Mouse (Mus musculus): Measurements from ENCODE around the gene Fam20a.
"Not testable (repeated sequence)": the region's sequence is repeated elsewhere in the genome, so short reads cannot be mapped to it uniquely, and the experiment has no call there.

Fam20a gene

DNA sequence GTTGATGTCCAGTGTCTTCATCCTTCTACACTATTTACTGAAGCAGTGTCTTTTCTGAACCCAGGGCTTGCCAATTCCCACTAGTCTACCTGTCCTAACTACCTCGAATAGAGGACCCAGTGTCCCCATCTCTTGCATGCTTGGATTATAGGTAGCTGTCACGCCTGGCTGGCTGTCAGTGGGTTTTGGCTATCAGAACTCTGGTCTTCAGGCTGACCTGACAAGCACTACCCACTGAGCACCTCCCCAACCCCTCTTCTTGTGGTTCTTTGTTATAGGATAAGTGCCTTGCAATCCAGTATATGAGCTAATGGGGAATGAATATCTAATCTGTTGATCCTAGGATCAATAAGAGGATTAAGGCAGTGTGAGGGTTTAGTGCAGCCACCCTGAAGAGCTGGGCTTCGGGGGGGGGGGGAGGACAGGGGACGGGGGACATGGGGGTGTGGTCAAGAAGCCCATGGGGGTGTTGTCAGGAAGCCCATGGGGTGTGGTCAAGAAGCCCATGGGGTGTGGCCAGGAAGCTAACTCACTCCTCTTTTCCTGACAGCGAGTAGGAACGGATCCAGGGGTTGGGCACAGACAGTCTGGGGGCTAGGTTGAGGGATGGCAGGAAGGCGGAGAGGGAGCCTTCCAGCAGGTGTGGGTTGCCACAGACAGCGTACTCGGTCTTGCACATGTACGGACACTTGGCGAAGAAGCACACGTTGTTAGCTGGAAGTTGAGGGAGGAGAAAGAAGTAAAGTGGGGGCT is 45.3 kb downstream of the Fam20a start:
- no peak for DNase-seq

DNA sequence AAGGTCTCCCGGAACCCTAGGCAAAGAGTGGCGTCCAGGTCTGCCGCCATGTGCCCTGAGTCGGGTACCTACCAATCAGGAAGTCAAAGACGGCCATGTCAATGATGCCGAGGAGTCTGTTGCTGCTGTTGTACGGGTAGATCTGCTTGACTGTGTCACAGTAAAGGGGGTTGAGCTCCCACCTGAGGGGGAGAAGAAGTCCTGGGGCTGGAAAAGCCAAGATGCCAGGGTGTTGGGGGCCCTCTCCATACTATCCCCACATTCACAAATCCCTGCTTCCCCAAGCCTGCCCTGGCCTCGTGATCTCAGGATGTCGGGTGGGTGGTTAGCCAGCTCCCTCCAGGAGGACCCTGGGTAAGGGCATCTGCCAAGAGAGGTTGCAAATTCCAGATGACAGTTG is 46.3 kb downstream of the Fam20a start:
- no peak for DNase-seq

DNA sequence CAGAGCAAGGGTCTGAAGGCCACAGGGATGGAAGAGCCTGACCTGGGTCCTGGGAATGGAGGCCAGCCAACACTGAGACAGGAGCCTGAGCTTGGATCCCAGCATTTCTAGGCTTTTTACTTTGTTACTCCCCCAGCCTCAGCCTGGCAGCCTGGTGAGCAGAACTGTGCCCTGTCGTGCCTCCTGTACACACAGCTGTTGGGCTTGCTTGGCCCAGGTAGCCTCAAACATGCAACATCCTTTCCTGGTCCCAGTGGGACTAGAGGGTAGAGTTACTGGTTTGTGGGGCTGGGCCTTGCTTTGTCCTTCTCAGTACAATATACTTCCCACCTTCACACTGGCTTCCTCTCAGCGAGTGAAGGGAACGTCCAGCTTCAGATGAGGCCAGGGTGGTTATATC is 46.9 kb downstream of the Fam20a start:
- no peak for DNase-seq

DNA sequence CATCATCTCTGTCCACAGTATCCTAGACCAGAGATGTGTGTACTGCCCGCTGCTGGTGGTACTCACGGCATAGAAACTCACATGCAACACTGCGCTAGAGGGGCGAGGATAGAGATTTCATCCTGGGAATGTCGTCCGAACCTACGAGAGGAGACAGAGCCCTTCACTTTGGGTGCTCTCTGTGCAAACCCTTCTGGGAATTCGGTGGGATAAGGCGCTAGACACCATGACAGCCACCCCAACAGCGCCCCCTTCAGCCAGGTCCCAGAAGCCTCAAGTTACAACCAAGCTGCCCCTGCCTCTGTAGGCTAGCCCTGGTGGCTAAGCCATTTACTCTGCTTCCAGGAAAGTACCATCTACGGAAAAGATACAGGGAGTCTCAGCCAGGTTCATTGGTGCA is 47.5 kb downstream of the Fam20a start:
- no peak for DNase-seq

DNA sequence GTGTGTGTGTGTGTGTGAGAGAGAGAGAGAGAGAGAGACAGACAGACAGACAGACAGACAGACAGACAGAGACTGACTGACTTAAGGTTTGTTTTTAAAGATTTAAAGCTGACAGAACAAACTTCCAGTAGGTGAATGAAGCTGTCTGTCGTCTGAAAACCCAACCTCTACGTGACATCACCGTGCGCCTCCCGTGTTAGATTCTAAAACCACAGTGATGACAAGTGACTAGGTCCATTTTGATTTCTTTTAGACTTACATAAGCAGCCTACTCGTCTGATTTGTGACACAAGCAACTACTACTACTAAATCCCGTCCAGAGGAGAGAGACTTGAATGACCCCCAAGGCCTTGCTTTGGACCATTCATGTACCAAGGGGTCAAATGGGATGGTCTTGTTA is 48.3 kb downstream of the Fam20a start:
- DNase-seq = no peak

DNA sequence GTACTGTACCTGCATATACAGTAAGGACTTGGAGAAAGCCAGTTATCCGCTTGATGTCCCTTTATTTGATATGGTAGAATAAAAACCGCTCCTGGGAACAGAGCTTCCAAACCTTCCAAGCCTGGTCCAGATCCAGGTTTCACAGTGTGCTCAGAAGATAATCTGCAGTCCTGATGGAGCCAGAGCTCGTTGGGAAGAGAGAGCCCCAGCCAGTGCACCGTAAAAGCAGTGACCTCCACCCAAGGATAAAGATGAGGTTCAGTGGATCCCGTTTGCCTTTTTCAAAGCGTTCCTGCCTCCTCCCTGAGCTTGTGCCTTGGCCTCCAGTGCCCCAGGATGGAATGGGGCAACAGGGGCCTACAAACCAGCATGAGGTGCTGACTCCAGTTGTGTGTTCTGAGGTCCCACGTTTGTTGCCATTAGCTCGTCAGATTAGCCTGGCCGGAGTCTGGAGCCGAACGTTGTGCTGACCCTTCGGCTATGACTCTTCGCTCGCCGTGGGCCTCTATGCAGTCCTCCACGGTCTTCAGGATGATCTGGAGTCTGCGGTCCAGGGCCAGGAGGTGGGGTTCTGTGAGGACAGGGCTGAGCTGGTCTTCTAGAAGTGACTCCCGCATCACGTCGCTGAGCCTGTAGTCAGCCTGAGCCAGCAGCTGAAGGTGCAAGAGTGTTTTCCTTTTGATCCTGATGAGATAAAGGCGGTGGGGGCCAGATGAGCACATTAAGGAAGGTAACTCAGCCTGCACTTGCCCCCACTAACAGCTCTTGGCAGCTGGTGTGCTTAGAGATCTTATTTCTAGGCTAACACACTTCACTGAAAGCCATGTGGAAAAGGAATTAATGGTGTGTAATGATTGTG is 49.0 kb downstream of the Fam20a start:
- DNase-seq = peak in 1 of 2 experiments; percentile 28

DNA sequence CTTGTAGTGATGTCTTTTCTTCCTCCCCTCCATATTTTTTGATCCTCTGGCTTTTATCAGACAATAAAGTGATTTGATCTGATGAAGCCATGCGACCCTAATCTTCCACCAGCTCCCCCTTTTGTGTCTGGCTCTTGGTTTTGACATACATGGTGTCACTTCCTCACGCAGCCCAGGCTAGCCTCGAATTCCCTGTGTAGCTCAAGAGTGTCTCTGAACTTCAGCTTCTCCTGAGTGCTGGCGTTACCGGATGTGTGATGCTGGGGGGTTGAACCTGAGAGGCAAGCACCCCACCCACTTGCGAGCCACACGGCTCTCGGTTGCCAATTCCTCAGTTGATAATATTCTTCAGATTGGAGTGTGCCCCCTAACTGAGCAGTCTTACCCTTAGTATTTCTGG is 49.7 kb downstream of the Fam20a start:
- no peak for DNase-seq

DNA sequence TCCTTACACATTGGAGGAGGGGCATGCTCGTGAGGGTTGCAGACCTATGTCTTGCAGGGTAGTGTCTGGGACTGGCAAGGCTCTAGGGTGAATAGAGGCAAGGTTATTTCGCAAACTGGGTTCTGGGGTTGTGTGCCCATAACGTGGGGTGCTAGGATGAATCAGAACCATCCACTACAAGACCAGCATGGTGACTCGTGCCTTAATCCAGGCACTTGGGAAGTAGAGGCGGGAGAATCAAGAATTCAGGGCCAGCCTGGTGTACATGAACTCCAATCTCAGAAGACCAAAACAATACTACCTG is 50.1 kb downstream of the Fam20a start:
- DNase-seq = no peak

DNA sequence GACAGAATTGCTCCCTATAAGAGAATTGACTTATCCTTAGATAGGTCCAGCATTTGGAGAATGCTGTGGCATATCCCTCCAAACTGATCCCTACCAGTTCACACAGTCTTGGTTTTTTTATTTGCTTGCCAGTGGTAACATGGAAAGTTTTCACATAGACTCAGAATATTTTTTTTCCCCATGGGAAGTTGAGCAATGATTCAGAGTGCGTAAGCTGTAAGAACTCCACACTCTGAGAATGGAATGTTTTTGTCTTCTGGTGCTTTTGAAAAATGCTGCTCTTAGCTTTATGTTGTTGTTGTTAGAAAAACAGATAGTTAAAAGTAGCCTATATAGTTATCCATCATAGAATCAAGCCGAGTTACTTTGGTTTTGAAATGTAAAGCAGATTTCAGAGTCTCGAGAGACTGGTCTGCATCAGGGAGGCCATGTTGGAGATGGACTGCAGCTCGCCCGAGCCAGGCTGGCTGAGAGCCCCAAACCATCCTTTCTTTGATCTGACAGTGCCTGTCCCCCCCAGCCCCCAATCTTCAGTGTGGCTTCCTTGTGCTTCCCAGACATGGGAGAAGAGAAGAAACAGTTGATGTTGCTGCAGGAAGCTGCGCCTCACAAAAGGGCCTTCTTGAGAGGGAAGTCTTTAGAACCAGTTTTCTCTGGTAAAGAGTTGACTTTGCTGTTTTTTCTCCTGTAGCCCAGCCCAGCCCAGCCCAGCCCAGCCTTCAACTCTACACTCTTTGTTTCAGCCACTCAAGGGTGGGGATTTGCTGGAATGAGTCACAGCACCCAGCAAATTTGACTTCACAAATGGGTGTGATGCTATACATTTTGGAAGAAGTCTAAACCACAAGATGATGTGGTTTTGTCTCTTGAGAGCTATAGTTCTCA is 50.7 kb downstream of the Fam20a start:
- DNase-seq = no peak

DNA sequence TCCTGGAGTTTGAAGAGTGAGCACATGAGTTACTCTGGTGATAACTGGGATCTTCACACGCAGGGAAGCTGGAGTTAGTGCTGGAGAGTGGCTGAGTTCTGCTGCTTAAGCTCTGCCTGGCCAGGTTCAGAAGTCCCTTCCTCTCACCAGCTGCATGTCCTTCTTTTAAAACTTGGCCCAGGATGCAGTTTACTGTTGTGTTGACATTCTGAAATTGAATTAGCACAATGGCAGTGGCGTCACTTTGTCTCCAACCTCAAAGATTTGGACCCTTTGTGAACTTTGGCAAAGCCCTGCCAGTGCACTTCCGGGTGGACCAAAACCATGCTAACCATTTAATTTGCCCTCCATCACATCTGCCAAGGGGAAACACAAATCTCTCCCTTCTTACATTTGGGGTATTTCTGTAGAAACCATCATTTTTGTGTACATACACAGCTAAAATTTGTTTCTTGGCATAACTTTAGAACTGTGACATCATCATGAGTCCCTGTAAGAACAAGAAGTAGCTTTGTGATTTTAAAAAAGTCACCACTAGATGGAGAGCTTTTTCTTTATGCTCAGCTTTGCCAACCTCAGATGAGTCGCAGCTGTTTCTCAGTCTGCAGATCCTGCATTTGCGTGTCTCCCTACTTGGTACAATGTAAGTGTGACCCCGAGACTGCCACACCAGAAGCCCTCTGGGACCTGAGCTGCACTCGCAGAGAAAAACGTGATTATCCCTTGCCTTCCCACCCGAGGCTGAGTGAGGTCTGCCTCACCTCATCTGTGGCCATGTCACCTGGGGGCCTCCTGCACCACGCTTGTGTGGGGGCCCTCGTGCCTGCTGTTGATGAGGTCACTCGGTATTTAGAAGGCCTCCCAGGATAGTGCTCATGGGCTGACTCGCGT is 51.8 kb downstream of the Fam20a start:
- DNase-seq = no peak

DNA sequence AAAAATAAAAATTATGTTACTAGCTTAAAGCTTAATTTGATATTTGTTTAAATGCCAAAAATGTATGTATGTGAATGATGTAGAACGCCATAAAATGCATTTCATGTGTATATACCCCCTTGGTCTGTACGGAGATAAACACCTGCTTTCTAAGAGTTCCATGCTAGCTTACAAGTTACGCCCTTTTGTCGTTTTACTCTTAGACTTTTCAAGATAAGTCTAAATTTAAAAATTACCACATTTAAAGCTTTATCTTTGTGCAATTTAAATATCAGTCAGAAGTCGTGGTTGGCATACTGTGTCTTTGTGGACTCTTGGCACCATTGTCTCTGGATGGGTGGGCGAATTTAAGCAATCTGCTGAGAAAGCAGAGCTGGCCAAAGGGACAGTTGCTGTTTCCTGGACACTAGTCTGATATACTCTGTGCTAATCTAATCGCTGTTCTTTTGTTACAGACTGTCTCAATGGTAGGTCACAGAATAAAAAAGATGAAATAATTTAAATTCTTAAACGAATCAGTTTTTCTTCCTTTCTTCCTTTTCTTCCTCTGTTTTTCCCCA is 52.9 kb downstream of the Fam20a start:
- no peak for DNase-seq

DNA sequence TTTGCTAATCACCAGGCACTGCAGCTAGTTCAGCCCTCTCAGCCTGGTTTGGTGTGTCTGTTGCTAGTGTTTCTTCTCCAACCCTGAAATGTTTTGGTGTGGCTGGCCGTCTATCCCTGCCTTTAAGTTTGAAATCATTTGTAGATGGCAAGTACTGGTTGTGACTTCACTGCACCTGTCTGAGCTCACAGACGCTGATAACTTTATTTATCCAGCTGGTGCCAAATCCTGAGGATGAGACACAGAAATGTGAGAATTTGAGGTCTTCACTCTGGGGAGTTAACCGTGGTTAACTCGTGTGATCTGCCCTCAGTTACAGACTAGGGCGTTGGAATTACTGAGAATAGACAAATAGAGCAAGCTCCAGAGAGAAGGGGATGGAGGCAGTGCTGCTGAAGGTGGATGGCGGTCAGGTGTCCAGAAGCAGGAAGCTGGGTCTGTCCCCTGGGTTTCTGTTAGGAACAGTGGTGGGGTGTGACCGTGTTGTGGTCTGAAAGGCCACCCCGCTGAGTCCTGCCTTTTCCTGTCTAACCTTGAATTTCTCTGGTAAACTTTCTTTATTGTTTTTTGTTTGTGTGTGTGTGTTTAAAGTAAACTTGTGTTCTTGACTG is 53.9 kb downstream of the Fam20a start:
- no peak for DNase-seq

DNA sequence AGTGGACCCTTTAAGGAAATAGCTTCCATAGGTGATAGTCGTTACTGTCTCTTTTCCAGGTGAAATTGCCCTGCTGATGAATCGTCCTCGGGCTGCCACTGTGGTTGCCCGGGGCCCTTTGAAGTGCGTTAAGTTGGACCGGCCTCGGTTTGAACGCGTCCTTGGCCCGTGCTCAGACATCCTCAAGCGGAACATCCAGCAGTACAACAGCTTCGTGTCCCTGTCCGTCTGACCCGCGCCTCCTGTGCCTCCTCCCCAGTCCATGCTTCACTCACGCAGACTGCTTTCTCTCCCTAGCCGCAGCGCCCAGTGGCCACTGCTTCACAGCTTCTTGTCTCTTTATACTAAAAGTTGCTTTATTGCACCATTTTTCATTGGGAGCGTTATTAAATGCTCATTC is 54.7 kb downstream of the Fam20a start:
- DNase-seq = no peak

DNA sequence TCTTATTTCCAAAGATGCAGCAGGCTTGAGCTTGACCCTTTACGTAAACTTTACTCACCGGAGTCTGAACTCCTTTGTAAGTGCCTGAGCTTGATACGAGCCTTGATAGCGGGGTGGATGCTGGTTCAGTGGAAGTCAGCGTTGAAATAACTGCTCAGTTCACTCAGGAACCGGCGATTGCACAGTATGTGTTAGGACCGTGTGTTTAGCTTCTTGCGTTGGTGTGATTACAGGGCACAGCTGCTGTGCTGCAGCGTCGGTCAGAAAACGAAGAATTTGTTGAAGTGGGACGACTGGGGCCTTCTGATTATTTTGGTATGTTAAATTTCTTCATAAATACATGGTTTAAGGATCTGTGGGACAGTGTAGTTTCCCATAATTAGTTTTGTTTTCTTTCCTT is 55.7 kb downstream of the Fam20a start:
- DNase-seq = no peak

DNA sequence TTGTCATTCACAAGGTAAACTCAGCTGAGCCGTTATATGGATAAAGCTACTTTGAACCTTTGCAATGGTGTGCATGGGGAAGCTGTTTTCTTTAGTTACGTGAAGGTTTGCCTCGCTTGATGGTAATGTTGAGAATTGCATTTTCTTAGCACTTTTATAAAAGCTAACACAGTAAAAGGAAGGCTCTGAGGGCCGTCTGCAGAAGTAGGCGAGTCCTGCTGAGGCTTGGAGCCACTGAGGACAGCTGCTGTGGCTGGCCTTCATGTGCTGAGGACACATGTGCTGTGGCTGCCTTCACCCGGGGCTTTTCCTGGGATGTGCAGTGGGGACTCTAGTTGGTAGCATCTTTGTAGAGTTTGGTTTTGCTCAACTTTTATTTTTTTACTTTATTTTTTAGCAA is 56.7 kb downstream of the Fam20a start:
- DNase-seq = no peak

DNA sequence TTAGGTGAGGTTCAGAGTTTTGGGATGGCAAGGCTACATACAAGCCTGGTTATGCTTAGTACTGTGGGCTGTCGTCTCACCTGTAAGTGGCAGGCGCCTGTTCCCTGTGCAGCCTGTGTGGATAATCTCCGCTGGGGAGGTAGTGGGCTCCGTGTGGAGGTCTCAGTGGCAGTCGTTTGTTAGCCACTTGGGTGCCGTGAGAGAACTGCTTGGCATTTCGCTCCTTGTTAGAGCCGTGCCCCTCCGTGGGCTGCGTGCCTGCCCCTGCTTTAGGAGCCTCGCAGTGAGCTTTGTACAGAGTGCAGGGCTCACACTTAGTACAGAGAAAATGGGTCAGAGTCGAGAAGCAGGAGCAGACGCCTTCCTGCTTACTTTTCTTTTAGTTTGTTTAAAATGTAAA is 57.8 kb downstream of the Fam20a start:
- no peak for DNase-seq

DNA sequence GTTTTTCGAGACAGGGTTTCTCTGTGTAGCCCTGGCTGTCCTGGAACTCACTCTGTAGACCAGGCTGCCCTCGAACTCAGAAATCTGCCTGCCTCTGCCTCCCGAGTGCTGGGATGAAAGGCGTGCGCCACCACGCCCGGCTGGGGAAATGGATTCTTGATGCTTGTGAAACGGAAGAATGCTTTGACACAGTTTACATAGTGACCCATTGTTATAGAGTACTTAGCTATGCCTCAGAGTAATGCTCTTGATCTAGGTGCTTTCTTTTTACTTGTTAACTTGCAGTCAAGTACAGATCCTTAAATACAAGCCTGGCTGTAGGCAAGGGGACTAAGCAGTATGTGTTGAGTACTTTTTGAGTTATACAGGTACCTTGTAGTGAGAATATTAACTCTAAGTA is 61.6 kb downstream of the Fam20a start:
- not testable (repeated sequence) for DNase-seq

DNA sequence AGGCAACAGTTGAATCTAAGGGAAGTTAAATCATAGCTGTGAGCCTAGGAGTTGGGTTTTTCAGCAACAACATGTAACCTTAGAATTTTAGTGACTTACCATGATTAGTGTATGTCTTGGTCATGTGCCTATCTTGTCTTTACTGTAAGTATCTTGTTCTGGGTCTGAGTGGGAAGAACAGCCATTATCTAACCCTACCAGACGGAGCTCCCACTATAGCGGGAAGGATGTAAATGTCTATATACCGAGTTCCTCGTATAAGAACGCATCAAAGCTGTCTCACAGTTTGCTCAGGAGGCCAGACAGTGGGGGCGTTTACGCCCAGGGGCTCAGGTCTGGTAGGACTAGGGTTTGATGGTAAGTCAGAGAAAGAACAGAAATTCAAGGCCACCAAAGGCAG is 65.8 kb downstream of the Fam20a start:
- no peak for DNase-seq

DNA sequence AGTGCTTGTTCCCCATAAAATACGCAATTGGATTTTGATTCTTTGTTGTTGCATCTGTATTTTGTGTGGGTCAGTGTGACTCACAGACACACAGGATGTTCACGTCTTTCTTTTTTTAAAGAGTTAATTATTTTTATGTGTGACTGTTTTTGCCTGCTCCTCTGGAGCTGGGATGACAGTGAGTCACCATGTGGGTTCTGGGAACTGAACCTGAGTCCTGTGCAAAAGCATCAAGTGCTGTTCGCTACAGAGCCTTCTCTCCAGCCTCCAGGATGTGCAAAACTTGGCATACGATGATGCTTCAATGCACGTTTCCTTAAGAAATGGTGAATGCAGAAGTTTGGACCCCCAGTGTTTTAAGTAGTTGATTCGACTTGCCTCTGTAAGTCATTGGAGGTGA is 67.5 kb downstream of the Fam20a start:
- DNase-seq = no peak

DNA sequence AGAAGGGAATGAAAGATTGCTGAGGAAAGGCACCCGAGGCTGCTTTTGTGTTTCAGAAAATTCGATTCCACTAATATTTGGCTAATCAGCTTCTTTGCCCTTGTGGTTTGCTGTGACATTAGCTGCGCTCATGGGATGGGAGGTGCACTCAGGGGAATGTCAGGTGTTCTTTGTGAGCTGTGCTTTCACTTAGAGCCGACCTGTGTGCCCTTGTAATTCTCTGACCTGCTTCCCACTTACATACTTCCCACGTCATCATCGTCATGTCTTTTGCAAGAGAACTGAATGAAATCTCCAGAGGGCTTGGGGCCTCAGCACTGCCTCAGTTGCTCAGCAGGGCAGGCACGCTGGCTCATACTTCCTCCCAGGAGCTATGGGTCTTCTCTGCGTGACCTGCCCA is 68.9 kb downstream of the Fam20a start:
- no peak for DNase-seq

DNA sequence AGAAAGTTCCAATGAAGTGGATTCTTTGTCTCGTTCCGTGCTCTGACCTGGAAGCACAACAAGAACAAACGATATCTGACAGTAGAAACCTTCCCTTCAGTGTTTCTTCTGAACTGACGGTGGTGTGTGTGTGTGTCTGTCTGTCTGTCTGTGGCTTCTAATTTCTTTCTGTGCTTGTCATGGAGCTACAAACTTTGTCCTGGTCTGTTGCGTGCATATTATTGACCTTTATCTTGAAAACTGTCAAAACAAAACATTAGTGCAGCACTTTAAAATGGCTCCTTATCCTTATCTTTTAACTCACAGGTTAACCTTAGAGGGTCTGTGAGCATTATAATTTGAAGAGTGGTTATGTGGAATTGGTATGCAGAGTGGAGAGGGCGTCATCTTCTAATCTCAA is 69.6 kb downstream of the Fam20a start:
- no peak for DNase-seq

DNA sequence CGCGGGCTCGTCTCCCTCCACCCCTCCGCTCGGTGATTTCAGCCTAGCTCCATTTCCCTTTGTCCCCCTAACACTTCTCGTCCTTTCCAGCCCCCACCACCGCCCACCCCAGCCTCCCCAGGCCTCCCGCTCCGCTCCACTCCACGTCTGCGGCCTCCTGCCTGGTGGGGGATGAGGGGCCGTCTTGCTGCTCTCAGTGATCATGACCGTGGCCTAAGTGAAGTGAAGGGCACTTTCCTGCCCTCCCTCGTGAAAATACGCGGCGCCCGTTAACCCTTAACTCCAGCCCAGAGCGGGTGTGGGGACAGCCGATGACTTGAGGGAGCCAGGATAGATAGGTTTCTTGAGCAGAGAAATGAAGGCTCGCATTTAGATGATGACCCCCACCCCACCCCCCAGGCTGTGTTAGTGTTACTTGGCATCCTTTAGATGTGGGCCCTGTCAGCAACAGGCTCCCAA is 70.5 kb downstream of the Fam20a start:
- DNase-seq = peak in 1 of 2 experiments; percentile 39
